Mouse (Mus musculus): Measurements from ENCODE around the gene P2rx7.

GRCm38 (mm10) chr5:122731321-122731720 is 87.6 kb downstream of the P2rx7 start:
- no peak for TF ChIP-seq GATA1 (IDR thresholded peaks at IDR 0.05; ENCODE audit: borderline replicate concordance, low read length)
- TF ChIP-seq FLI1 (IDR thresholded peaks at IDR 0.05; ENCODE audit: low read length) = no peak

Data from megakaryocyte, embryonic 14.5 days (primary cell).